Mouse (Mus musculus): ENCODE results near the gene Map2. TPM values are rescaled to one million over a fixed set of nuclear protein-coding genes. Genes with fewer than 3 reads are reported as not detected.

Gene Map2
- polyA plus RNA-seq, 1 experiment, result 1.6 TPM

DNA sequence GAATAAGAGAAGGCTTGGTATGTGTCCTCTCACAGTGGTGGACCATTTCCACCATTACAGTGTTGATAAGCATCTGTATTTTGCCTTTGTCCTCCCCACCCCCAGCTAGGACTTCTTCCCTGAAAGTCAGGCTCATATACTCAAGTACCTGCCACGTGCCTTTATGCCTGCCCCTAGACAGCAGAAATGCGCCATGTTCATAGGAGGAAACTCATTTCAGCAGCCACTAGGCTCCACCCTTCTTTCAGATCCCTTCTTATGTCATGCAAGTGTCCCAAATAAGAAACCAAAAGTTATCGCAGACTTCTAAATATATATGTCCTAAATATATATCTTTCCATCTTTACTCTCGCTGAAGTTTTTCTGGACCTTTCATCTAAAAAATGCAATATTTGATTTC, 21.2 kb downstream of the Map2 start:
- 61% methylated on average over 4 of the region's 4 CpGs for WGBS
- no peak for TF ChIP-seq POLR2A (IDR thresholded peaks at IDR 0.05; ENCODE audit: low read depth, low read length)
- TF ChIP-seq CTCF (IDR thresholded peaks at IDR 0.05; ENCODE audit: extremely low read depth, insufficient read depth, insufficient read length, insufficient replicate concordance), result no peak
- DNase-seq (ENCODE audit: low read depth in 1 of 2, low spot score in 2 of 2), result no peak

DNA sequence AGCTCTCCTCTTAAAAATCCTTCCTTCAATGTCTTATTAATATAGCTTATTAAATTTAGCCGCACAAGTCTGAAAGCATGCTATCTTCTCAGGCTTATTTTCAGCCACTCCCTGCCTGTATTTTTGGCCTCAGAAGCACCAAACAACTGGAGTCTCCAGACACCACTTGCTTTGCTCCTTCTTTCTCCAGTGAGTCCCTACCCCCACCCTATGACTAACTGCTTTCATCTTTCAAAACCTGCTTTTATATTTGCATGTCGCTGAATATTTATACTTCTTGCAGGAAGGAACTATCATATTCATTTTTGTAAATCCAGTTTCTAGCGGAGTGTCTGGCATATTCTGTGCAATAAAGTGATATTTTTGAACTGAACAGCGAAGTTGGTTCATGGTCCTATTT, 21.6 kb downstream of the Map2 start:
- 88% methylated on average over 4 of the region's 4 CpGs for WGBS
- H3K4me3 ChIP-seq (ENCODE audit: extremely low read depth, insufficient read depth, insufficient read length), result no peak overlapping the region
- H3K27ac ChIP-seq (ENCODE audit: insufficient read depth, low read length), result no peak overlapping the region
- H3K27me3 ChIP-seq (ENCODE audit: control insufficient read depth, insufficient read depth, low read length), result no peaks in the 10 kb centered on the region
- no peak for DNase-seq (ENCODE audit: low read depth in 1 of 2, low spot score in 2 of 2)
- no peaks in the 10 kb centered on the region for H3K36me3 ChIP-seq (ENCODE audit: control insufficient read depth, insufficient read depth, low read length)
- H3K4me1 ChIP-seq (ENCODE audit: control insufficient read depth, insufficient read depth, insufficient read length), result no peaks in the 10 kb centered on the region
- TF ChIP-seq POLR2A (IDR thresholded peaks at IDR 0.05; ENCODE audit: low read depth, low read length) (no peak), CTCF (IDR thresholded peaks at IDR 0.05; ENCODE audit: extremely low read depth, insufficient read depth, insufficient read length, insufficient replicate concordance) (no peak)

More for the DNA sequence above, 21.2 kb downstream of the Map2 start:
- Histone ChIP-seq H3K4me1 (ENCODE audit: control insufficient read depth, insufficient read depth, insufficient read length) (no peaks in the 10 kb centered on the region), H3K36me3 (ENCODE audit: control insufficient read depth, insufficient read depth, low read length) (no peaks in the 10 kb centered on the region), H3K27ac (ENCODE audit: insufficient read depth, low read length) (no peak overlapping the region), H3K27me3 (ENCODE audit: control insufficient read depth, insufficient read depth, low read length) (no peaks in the 10 kb centered on the region), H3K4me3 (ENCODE audit: extremely low read depth, insufficient read depth, insufficient read length) (no peak overlapping the region)

DNA sequence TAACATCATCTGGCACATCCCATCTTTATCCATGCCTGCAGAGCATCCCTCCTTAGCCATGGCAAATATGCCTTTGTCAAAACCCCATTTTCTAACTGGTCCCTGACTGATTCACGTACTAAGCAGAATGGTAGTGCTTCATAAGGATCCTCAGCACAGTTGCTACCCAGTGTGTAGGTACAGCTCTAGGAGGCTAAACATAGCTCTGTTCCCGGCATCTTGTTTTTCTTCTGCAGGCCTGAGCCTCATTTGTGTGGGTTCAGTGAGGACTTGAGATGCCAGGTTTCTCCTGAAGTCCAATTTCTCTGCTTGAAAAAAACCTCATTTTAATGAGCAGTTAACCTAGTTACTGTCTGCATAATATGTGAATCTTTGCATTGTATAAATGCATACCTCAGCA, 30.4 kb downstream of the Map2 start:
- no peak for TF ChIP-seq POLR2A (IDR thresholded peaks at IDR 0.05; ENCODE audit: low read depth, low read length)
- TF ChIP-seq CTCF (IDR thresholded peaks at IDR 0.05; ENCODE audit: extremely low read depth, insufficient read depth, insufficient read length, insufficient replicate concordance), result no peak
- Histone ChIP-seq H3K27ac (ENCODE audit: insufficient read depth, low read length) (no peak overlapping the region), H3K4me3 (ENCODE audit: extremely low read depth, insufficient read depth, insufficient read length) (no peak overlapping the region), H3K36me3 (ENCODE audit: control insufficient read depth, insufficient read depth, low read length) (no peaks in the 10 kb centered on the region), H3K27me3 (ENCODE audit: control insufficient read depth, insufficient read depth, low read length) (no peaks in the 10 kb centered on the region), H3K4me1 (ENCODE audit: control insufficient read depth, insufficient read depth, insufficient read length) (no peaks in the 10 kb centered on the region)
- no peak for DNase-seq (ENCODE audit: low read depth in 1 of 2, low spot score in 2 of 2)
- 84% methylated on average over 2 of the region's 2 CpGs for WGBS

GRCm38 (mm10) chr1:66206904-66207303, 31.8 kb downstream of the Map2 start:
- 78% methylated on average over 3 of the region's 3 CpGs for WGBS
- DNase-seq (ENCODE audit: low read depth in 1 of 2, low spot score in 2 of 2), result no peak

DNA sequence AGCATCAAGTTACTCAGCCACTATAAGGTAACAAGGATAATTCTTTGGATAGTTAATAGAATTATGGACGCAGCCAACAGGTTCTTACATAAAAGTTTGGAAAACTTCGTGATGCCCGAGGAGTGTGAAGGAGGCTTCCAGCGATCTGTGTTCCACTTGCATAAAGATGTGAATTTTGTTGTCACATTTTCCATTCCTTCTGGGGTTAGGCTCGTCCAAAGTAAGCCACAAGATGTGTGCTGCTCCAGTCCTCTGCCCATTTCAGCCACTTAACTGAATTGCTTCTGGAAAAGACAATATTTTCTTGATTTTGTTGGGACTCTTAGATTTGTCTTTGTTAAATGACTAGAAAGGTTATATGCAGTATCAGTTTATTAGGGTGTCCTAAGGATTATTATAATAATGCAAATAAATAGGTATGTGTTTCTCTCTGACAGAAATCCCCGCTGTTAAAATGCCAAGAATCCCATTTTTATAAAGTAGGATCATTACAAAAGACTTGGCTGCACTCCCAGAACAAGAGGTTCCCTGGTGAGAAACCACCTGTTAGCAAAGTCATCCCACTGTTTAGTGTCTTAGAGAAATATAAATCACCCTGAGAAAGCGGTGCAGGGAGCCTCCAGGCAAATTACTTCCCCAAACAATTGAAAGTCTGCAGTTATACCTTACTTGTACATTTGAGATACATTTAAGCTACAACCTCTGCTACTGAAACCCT, 36.2 kb downstream of the Map2 start:
- TF ChIP-seq POLR2A (IDR thresholded peaks at IDR 0.05; ENCODE audit: low read depth, low read length) (no peak), CTCF (IDR thresholded peaks at IDR 0.05; ENCODE audit: extremely low read depth, insufficient read depth, insufficient read length, insufficient replicate concordance) (no peak)
- Histone ChIP-seq H3K4me3 (ENCODE audit: extremely low read depth, insufficient read depth, insufficient read length) (no peak overlapping the region), H3K4me1 (ENCODE audit: control insufficient read depth, insufficient read depth, insufficient read length) (no peaks in the 10 kb centered on the region), H3K27ac (ENCODE audit: insufficient read depth, low read length) (no peak overlapping the region), H3K36me3 (ENCODE audit: control insufficient read depth, insufficient read depth, low read length) (no peaks in the 10 kb centered on the region), H3K27me3 (ENCODE audit: control insufficient read depth, insufficient read depth, low read length) (no peaks in the 10 kb centered on the region)
- 82% methylated on average over 7 of the region's 7 CpGs for WGBS
- no peak for DNase-seq (ENCODE audit: low read depth in 1 of 2, low spot score in 2 of 2)

More at GRCm38 (mm10) chr1:66206904-66207303, 31.8 kb downstream of the Map2 start:
- Histone ChIP-seq H3K4me1 (ENCODE audit: control insufficient read depth, insufficient read depth, insufficient read length) (no peaks in the 10 kb centered on the region), H3K27ac (ENCODE audit: insufficient read depth, low read length) (no peak overlapping the region), H3K4me3 (ENCODE audit: extremely low read depth, insufficient read depth, insufficient read length) (no peak overlapping the region), H3K27me3 (ENCODE audit: control insufficient read depth, insufficient read depth, low read length) (no peaks in the 10 kb centered on the region), H3K36me3 (ENCODE audit: control insufficient read depth, insufficient read depth, low read length) (no peaks in the 10 kb centered on the region)
- TF ChIP-seq CTCF (IDR thresholded peaks at IDR 0.05; ENCODE audit: extremely low read depth, insufficient read depth, insufficient read length, insufficient replicate concordance) (no peak), POLR2A (IDR thresholded peaks at IDR 0.05; ENCODE audit: low read depth, low read length) (no peak)

GRCm38 (mm10) chr1:66221497-66221896, 46.4 kb downstream of the Map2 start:
- Histone ChIP-seq H3K4me1 (ENCODE audit: control insufficient read depth, insufficient read depth, insufficient read length) (peaks cover 2% of the 10 kb centered on the region; the same call in 1 of the 2 replicates), H3K4me3 (ENCODE audit: extremely low read depth, insufficient read depth, insufficient read length) (no peak overlapping the region), H3K27ac (ENCODE audit: insufficient read depth, low read length) (no peak overlapping the region), H3K27me3 (ENCODE audit: control insufficient read depth, insufficient read depth, low read length) (no peaks in the 10 kb centered on the region), H3K36me3 (ENCODE audit: control insufficient read depth, insufficient read depth, low read length) (no peaks in the 10 kb centered on the region)
- no peak for TF ChIP-seq CTCF (IDR thresholded peaks at IDR 0.05; ENCODE audit: extremely low read depth, insufficient read depth, insufficient read length, insufficient replicate concordance)
- TF ChIP-seq POLR2A (IDR thresholded peaks at IDR 0.05; ENCODE audit: low read depth, low read length), result no peak
- no peak for DNase-seq (ENCODE audit: low read depth in 1 of 2, low spot score in 2 of 2)
- 85% methylated on average over 4 of the region's 4 CpGs for WGBS

GRCm38 (mm10) chr1:66223331-66223730, 48.3 kb downstream of the Map2 start:
- Histone ChIP-seq H3K4me1 (ENCODE audit: control insufficient read depth, insufficient read depth, insufficient read length) (peaks cover 5% of the 10 kb centered on the region; the same call in 1 of the 2 replicates), H3K27ac (ENCODE audit: insufficient read depth, low read length) (no peak overlapping the region), H3K4me3 (ENCODE audit: extremely low read depth, insufficient read depth, insufficient read length) (no peak overlapping the region), H3K27me3 (ENCODE audit: control insufficient read depth, insufficient read depth, low read length) (no peaks in the 10 kb centered on the region), H3K36me3 (ENCODE audit: control insufficient read depth, insufficient read depth, low read length) (no peaks in the 10 kb centered on the region)
- no peak for DNase-seq (ENCODE audit: low read depth in 1 of 2, low spot score in 2 of 2)
- no peak for TF ChIP-seq CTCF (IDR thresholded peaks at IDR 0.05; ENCODE audit: extremely low read depth, insufficient read depth, insufficient read length, insufficient replicate concordance)
- no peak for TF ChIP-seq POLR2A (IDR thresholded peaks at IDR 0.05; ENCODE audit: low read depth, low read length)
- WGBS, result 45% methylated on average over 1 of the region's 1 CpGs
